Mouse (Mus musculus): Measurements from ENCODE around the gene Abhd16b. TPM values are rescaled to one million over a fixed set of nuclear protein-coding genes. Genes with fewer than 3 reads are reported as not detected.
"Not testable (repeated sequence)": the region's sequence is repeated elsewhere in the genome, so short reads cannot be mapped to it uniquely, and the experiment has no call there.

Gene Abhd16b
- total RNA-seq, 2 experiments from 2014 or later = not detected

DNA sequence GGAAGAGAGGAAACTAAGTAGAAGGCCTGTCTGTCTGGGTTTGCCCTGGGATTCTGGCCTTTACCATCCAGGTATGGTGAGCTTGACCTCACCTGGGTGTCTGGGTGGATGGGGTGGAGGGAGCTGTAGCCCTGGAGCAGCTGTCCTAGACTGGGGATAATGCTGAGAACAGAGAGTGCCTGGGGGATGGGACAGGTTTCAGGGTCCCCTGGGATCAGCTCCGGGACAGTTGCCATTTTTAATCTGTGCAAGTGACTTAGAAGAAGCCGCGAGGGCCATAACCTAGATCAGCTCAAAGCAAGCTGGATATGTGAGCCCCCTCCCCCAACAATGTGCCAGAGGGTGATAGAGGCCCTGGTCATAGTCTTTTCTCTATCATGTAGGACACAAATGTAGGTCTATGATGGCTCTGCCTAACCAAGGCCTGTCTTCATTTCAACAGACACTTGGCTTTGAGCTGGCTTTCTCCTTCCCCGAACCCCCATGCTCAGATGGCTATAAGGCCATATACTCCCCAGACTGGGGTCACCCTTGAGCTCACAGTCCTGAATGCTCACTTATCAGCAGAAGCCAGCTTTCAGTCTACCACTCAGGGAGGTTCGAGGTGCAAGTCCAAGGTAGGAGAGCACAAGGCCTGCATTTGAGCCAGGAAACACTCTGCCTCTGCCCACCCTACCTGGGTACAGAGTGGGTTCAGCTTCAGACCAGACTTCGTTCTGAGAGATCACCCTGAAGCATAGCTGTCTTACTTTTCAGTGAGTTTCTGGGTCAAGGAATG lies 8.4 kb upstream of the Abhd16b start:
- intact Hi-C loops (cut with DNase I) = no loop called here
- peak; percentile 42 to 45 for DNase-seq

DNA sequence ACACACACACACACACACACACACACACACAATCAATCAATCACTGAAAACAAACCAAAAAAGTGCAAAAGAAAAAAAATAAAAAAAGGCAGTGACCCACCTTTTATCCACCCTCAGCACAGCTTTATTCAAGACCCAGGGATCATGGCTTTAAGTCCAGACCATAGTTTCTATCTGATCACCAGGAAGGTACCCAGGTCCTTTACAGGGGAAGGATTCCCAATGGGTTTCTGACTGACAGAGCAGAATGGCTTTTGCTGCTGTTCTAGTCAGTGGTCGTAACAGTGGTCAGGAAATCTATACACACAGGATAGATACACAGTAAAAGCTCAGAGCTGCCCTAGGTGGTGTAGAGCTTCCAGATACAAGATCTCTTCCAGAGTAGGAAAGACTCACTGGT lies 7.3 kb upstream of the Abhd16b start:
- intact Hi-C loops (cut with DNase I) = loop anchor here (2.0 kb wide), 1 partner anchor 27 kb away; the partner anchor contains the start of gene Zbtb46
- DNase-seq = no peak

GRCm38 (mm10) chr2:181487338-181488277 lies 5.4 kb upstream of the Abhd16b start:
- DNase-seq = peak; percentile 49 to 61
- intact Hi-C loops (cut with DNase I) = loop anchor here (2.0 kb wide), 1 partner anchor 29 kb away; the partner anchor contains the start of gene Zbtb46

- intact Hi-C loops (cut with DNase I) = no loop called here
- no peak for DNase-seq
These were observed 1.4 kb upstream of the Abhd16b start for GRCm38 (mm10) chr2:181491432-181492205.

- intact Hi-C loops (cut with DNase I) = no loop called here
- no peak for DNase-seq
These were observed 800 bp upstream of the Abhd16b start for GRCm38 (mm10) chr2:181492206-181492605.

DNA sequence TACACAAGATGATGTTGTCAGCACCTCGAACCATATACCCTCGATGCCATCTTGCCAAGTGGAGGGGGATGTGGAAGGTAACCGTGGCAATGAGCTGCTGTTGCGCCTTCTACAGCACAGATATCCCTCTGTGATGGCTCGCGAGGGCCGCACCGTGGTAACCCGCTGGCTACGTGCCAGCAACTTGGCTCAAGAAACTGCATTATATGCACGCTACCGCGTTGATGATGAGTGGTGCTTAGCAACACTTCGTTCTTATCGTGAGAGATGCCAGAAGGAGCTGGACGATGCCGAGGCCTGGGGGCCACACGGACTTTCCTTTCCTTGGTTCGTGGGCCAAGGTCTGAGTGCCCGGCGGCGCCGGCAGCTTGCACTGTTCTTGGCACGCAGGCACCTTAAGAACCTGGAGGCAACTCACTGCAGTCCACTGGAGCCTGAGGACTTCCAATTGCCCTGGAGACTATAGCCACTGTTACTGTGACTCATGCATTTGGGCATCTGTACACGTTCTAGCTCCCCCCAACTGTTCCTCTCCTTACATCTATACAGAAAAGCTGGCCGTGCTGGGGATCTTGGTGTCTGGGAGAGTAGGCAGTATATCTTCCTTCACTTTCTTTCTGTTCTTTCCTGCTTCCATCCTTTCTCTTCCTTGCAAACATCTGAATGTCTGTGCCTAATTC lies 1.4 kb downstream of the Abhd16b start:
- DNase-seq = no peak
- intact Hi-C loops (cut with DNase I) = no loop called here

GRCm38 (mm10) chr2:181495845-181496244 lies 2.8 kb downstream of the Abhd16b start:
- DNase-seq = not testable (repeated sequence)
- intact Hi-C loops (cut with DNase I) = loop anchor here (1.0 to 5.0 kb wide), 3 partner anchors 41 to 104 kb away; no protein-coding TSS in a partner anchor

DNA sequence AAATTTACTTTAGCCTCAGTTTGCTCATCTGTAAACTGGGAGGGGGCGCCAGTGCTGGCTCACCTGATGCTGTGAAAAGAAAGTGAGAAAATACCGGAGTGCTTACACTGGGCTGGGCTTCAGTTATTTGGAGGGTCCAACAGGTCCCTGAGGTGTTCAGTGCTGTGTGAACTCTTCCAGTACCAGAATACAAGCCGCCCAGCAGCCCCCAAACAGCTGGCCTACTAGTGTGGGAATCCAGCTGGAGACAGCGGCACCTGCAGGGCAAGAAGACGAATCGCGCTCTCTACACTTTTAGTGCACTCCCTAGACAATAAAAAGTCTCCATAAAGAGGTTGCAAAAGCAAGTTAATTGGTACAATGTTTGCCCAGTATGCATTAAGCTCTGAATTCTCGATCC lies 3.3 kb downstream of the Abhd16b start:
- peak; percentile 72 to 81 for DNase-seq
- intact Hi-C loops (cut with DNase I) = loop anchor here (1.0 to 5.0 kb wide), 3 partner anchors 41 to 104 kb away; no protein-coding TSS in a partner anchor

- DNase-seq = peak; percentile 89 to 92
- intact Hi-C loops (cut with DNase I) = loop anchor here (1.0 to 5.0 kb wide), 3 partner anchors 42 to 105 kb away; no protein-coding TSS in a partner anchor
These were observed 4.0 kb downstream of the Abhd16b start, which contains the start of gene Tpd52l2 for GRCm38 (mm10) chr2:181496831-181497547. Gene Tpd52l2, plus strand, starts transcription at chr2:181497142.

- DNase-seq = peak; percentile 63 to 71
- intact Hi-C loops (cut with DNase I) = loop anchor here (2.0 to 5.0 kb wide), 2 partner anchors 43 to 105 kb away; no protein-coding TSS in a partner anchor
These were observed 4.5 kb downstream of the Abhd16b start for GRCm38 (mm10) chr2:181497548-181497875.

DNA sequence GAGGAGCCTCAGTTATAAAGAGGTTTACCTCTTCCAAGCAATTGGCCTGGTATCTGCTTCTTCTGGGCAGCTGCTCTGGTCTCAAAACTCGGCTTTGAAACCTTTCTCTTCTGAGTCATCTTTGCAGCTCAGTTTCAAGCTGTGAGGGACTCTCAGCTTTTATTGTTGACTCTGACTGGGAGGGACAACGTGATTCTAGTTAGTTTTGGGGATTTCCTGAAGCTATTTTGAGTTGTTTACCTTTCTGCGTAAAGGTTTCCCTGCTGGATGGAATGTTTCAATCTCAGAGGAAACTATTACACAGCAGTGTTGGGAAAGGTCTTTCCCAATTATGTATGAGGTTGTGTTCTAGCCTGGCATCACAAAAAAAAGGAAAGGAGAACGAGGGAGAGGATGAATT lies 5.6 kb downstream of the Abhd16b start:
- no peak for DNase-seq
- intact Hi-C loops (cut with DNase I) = loop anchor here (2.0 to 5.0 kb wide), 2 partner anchors 18 to 106 kb away; no protein-coding TSS in a partner anchor

DNA sequence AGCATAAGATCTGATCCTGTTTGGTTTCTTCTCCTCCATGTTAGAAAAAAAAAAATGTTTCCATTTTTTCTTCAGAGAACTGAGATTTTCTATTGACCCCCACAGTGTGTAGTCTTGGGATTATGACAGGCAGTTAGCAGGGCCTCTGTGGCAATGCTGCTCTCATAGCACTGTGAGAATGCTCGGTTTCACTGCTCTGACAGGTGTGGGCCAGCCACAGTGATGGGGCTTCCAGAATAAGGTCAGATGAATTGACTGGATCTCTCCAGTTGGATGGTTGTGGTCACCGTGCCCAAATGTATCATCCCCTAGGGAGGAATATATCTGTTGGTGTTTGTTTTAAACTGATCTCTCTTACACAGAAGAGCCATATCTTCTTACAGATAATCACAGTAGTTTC lies 16.2 kb downstream of the Abhd16b start:
- DNase-seq = no peak
- intact Hi-C loops (cut with DNase I) = no loop called here

- intact Hi-C loops (cut with DNase I) = no loop called here
- DNase-seq = no peak
These were observed 18.2 kb downstream of the Abhd16b start for GRCm38 (mm10) chr2:181511231-181511630.

DNA sequence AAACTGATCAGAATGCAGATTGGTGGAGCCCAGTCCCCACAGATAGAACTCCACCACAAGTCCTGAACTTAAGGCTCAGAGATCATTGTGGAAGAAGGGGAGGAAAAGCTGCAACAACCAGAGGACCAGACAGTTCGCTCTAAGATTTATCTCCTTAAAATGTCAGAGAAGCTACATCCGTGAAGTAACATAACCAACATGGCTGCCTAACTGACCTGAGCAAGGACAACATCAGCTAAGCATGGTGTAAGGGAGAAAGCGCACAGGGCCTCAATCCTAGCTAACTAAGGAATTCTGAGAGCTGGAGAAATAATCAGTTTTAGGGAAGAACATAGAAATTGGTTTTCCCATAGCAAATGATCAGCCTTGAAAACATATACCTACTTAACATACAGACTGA lies 26.2 kb downstream of the Abhd16b start:
- intact Hi-C loops (cut with DNase I) = no loop called here

DNA sequence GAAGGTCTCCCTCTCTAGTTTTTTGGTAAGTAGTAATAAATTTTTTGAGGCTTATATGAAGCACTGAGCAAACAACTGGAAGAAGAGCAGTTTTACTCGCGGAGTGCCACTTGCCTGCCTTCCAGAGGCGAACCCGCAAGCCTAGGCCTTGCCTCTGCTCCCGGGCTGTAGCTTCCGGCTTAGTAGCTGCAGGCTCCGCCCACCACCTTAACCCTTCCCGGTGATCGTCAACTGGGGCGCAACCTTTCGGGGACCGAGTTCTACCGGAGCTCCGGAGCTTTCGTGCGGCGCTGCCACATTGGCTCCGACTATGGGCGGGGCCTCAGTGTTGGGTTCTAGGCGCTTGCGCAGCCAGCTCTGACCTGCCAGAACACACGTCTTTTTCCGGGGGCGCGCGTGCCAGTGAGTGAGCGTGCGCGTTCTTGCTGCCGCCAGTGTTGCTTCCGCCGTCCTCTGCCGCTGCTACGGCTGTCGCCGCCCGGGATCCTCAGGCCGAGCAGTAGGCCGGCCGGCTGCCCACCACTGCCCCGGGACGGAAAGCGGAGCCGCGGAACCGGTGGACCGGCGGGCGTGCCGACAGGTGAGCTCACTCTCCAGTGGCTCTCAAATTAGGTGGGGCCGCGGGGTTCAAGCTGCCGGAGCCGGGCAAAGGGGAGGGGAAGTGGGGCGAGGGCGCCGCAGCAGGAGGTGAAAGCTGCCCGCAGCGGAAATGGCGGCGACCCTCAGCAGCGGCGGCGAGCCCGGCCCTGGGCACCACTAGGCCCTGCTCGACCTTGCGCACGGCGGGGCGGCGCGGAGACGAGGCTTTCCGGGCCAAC lies 27.3 kb downstream of the Abhd16b start, which contains the start of gene Dnajc5:
TSS of gene Dnajc5 (plus strand) at position 368 of the 818 bp plus-strand sequence.
- intact Hi-C loops (cut with DNase I) = loop anchor here (2.0 kb wide), 1 partner anchor 60 kb away; no protein-coding TSS in a partner anchor
- peak; percentile 97 for DNase-seq

More for the DNA sequence above, 26.2 kb downstream of the Abhd16b start:
- DNase-seq = no peak

- DNase-seq = no peak
- intact Hi-C loops (cut with DNase I) = loop anchor here (2.0 kb wide), 1 partner anchor 60 kb away; no protein-coding TSS in a partner anchor
These were observed 27.9 kb downstream of the Abhd16b start for GRCm38 (mm10) chr2:181520936-181521227.

- intact Hi-C loops (cut with DNase I) = loop anchor here (2.0 kb wide), 1 partner anchor 59 kb away; no protein-coding TSS in a partner anchor
- no peak for DNase-seq
These were observed 28.5 kb downstream of the Abhd16b start for GRCm38 (mm10) chr2:181521491-181521890.

GRCm38 (mm10) chr2:181522811-181523210 lies 29.8 kb downstream of the Abhd16b start:
- peak in 1 of 2 experiments; percentile 32 for DNase-seq
- intact Hi-C loops (cut with DNase I) = no loop called here
